Mouse (Mus musculus): ENCODE data around the gene Mcmbp. TPM values are rescaled to one million over a fixed set of nuclear protein-coding genes. Genes with fewer than 3 reads are reported as not detected.

Gene Mcmbp
- 10 to 100 TPM; 24.4 to 27.5 TPM for total RNA-seq (2021)

- intact Hi-C loops (cut with DNase I): no loop called here
- peak; percentile 92 for DNase-seq (ENCODE audit: low spot score)
These were observed at the start of gene Mcmbp for GRCm38 (mm10) chr7:128740334-128740733. Gene Mcmbp (minus strand): TSS chr7:128740495.

GRCm38 (mm10) chr7:128790045-128790444 lies 49.8 kb upstream of the Mcmbp start:
- DNase-seq (ENCODE audit: low spot score): no peak
- intact Hi-C loops (cut with DNase I): no loop called here

- DNase-seq (ENCODE audit: low spot score): no peak
- intact Hi-C loops (cut with DNase I): no loop called here
These were observed 41.6 kb upstream of the Mcmbp start for GRCm38 (mm10) chr7:128781846-128782245.

- intact Hi-C loops (cut with DNase I): loop anchor here (2.0 kb wide), 1 partner anchor 727 kb away; no protein-coding TSS in a partner anchor
- no peak for DNase-seq (ENCODE audit: low spot score)
These were observed 39.0 kb upstream of the Mcmbp start for GRCm38 (mm10) chr7:128779305-128779704.

- intact Hi-C loops (cut with DNase I): no loop called here
- DNase-seq (ENCODE audit: low spot score): no peak
These were observed 36.9 kb upstream of the Mcmbp start for GRCm38 (mm10) chr7:128777201-128777600.

GRCm38 (mm10) chr7:128766696-128767095 lies 26.4 kb upstream of the Mcmbp start:
- intact Hi-C loops (cut with DNase I): no loop called here
- DNase-seq (ENCODE audit: low spot score): no peak

- intact Hi-C loops (cut with DNase I): no loop called here
- no peak for DNase-seq (ENCODE audit: low spot score)
These were observed 18.7 kb upstream of the Mcmbp start for GRCm38 (mm10) chr7:128758948-128759347.

- intact Hi-C loops (cut with DNase I): no loop called here
- no peak for DNase-seq (ENCODE audit: low spot score)
These were observed 15.1 kb upstream of the Mcmbp start for GRCm38 (mm10) chr7:128755396-128755795.

GRCm38 (mm10) chr7:128752012-128752411 lies 11.7 kb upstream of the Mcmbp start:
- intact Hi-C loops (cut with DNase I): no loop called here

GRCm38 (mm10) chr7:128750296-128750695 lies 10.0 kb upstream of the Mcmbp start:
- no peak for DNase-seq (ENCODE audit: low spot score)

More at GRCm38 (mm10) chr7:128752012-128752411, 11.7 kb upstream of the Mcmbp start:
- no peak for DNase-seq (ENCODE audit: low spot score)

GRCm38 (mm10) chr7:128748758-128749157 lies 8.5 kb upstream of the Mcmbp start:
- DNase-seq (ENCODE audit: low spot score): peak; percentile 73
- intact Hi-C loops (cut with DNase I): no loop called here

More at GRCm38 (mm10) chr7:128750296-128750695, 10.0 kb upstream of the Mcmbp start:
- intact Hi-C loops (cut with DNase I): no loop called here

- intact Hi-C loops (cut with DNase I): no loop called here
- no peak for DNase-seq (ENCODE audit: low spot score)
These were observed 5.9 kb upstream of the Mcmbp start for GRCm38 (mm10) chr7:128746151-128746550.

GRCm38 (mm10) chr7:128744684-128745485 lies 4.6 kb upstream of the Mcmbp start, which contains the start of gene Sec23ip:
Gene Sec23ip (plus strand): TSS chr7:128744943.
- intact Hi-C loops (cut with DNase I): no loop called here
- DNase-seq (ENCODE audit: low spot score): peak; percentile 97

- no peak for DNase-seq (ENCODE audit: low spot score)
- intact Hi-C loops (cut with DNase I): no loop called here
These were observed 3.6 kb upstream of the Mcmbp start for GRCm38 (mm10) chr7:128743898-128744297.

GRCm38 (mm10) chr7:128739462-128740277 lies 625 bp downstream of the Mcmbp start:
- intact Hi-C loops (cut with DNase I): no loop called here
- DNase-seq (ENCODE audit: low spot score): peak; percentile 27

GRCm38 (mm10) chr7:128739116-128739461 lies 1.2 kb downstream of the Mcmbp start:
- intact Hi-C loops (cut with DNase I): no loop called here
- DNase-seq (ENCODE audit: low spot score): no peak

- intact Hi-C loops (cut with DNase I): no loop called here
- DNase-seq (ENCODE audit: low spot score): no peak
These were observed 2.3 kb downstream of the Mcmbp start for GRCm38 (mm10) chr7:128738041-128738440.

- intact Hi-C loops (cut with DNase I): no loop called here
- no peak for DNase-seq (ENCODE audit: low spot score)
These were observed 8.7 kb downstream of the Mcmbp start for GRCm38 (mm10) chr7:128731585-128731984.

GRCm38 (mm10) chr7:128728738-128729137 lies 11.6 kb downstream of the Mcmbp start:
- intact Hi-C loops (cut with DNase I): no loop called here
- no peak for DNase-seq (ENCODE audit: low spot score)

GRCm38 (mm10) chr7:128727701-128728100 lies 12.6 kb downstream of the Mcmbp start:
- no peak for DNase-seq (ENCODE audit: low spot score)
- intact Hi-C loops (cut with DNase I): no loop called here

GRCm38 (mm10) chr7:128726999-128727398 lies 13.3 kb downstream of the Mcmbp start:
- intact Hi-C loops (cut with DNase I): no loop called here
- no peak for DNase-seq (ENCODE audit: low spot score)

Data from heart, postnatal 25 days (tissue).